Mouse (Mus musculus): ENCODE results near the gene Anp32a. TPM values are rescaled to one million over a fixed set of nuclear protein-coding genes. Genes with fewer than 3 reads are reported as not detected.

Gene Anp32a
- polyA plus RNA-seq, 1 experiment from 2014 or later = 130 TPM

DNA sequence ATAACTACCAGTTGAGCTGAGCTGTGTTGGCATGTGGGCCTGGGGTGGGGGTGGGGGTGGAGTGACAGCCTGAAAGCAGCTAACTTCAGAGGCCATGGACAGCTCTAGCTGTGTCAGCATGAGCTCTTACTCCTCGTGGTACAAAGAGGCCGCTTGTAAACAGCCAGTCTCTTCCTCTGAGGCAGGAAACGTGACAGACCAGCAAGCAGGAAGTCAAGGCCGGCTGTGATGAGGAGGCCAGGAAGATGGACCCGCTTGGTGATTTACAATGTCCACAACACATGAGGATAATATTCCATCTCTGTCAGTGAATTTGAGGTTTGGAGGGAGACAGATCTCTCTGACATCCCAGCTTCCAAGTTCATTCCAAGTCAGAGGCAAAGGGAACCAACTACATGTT is 84.2 kb downstream of the Anp32a start:
- no peak overlapping the region for H3K4me3 ChIP-seq
- 71% methylated on average over 5 of the region's 5 CpGs for WGBS
- no peak overlapping the region for H3K27ac ChIP-seq (replicated peaks)
- H3K4me1 ChIP-seq (replicated peaks) = peaks cover 13% of the 10 kb centered on the region
- H3K9ac ChIP-seq = no peak overlapping the region
- peaks cover 86% of the 10 kb centered on the region for H3K36me3 ChIP-seq
- no peaks in the 10 kb centered on the region for H3K9me3 ChIP-seq
- H3K27me3 ChIP-seq = no peaks in the 10 kb centered on the region
- no peak for ATAC-seq (ENCODE audit: low read depth)
- H3K4me2 ChIP-seq = no peak overlapping the region

DNA sequence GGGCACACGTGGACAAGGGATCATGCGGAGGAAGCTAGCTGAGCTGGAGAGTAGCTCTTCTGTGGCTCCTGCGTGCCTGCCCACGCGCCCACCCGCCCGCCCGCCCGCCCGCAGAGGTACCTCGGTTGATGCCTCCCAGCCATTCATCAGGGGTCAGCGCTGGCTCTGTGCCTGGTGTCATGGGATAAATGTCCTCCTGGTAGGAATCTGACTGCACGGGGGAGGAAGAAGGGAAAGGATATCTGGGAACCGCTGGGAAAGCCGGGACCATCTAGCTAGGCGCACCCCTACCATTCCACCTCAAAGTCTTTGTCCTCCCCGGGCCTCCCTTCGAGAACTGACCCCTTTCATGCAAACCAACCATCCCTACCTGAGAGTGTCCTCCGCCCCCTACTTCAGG is 84.9 kb downstream of the Anp32a start:
- WGBS = 91% methylated on average over 19 of the region's 19 CpGs
- Histone ChIP-seq H3K36me3 (peaks cover 86% of the 10 kb centered on the region), H3K9me3 (no peaks in the 10 kb centered on the region), H3K4me3 (no peak overlapping the region), H3K4me2 (no peak overlapping the region), H3K27me3 (no peaks in the 10 kb centered on the region), H3K4me1 (replicated peaks) (peaks cover 6% of the 10 kb centered on the region), H3K27ac (replicated peaks) (no peak overlapping the region), H3K9ac (no peak overlapping the region)
- ATAC-seq (ENCODE audit: low read depth) = no peak

DNA sequence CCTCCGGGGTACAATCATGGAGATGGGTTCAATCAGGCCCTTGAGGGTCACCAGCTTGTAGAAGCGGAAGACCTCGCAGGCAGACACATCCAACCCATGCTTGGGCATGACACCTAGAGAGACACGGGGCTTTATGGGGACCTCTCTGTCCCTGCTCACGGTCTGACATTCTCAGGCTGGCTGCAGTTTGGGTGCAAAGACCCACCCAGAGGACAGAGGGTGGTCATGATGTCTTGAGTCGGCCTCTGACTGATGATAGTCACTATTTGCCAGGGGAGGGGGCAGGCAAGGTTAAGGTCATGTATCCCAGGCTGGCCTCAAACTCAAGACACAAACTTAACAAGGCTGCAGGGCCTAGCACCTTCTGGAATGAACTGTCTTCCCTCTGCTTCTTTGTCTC is 85.4 kb downstream of the Anp32a start:
- no peak overlapping the region for H3K27ac ChIP-seq (replicated peaks)

DNA sequence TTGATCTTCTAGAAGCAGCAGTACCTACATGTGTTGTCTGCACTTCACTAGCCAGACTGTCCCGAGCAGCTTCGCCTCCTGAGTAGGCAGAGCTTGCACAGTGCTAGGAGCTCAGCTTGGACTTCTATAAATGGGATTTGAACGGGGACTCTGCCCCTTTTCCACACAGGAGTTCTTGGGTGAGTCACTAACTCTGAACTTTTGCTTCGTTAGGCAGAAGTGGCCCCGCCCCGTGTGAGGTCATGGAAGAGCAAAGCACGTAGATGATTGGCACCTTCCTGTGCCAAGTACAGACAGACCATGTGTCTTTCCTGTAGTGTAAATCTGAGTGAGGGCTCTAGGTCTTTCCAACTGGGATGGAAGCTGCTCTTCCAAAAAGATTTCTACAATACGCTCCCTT is 85.9 kb downstream of the Anp32a start:
- 92% methylated on average over 8 of the region's 8 CpGs for WGBS
- Histone ChIP-seq H3K9ac (no peak overlapping the region), H3K36me3 (peaks cover 93% of the 10 kb centered on the region), H3K4me1 (replicated peaks) (no peaks in the 10 kb centered on the region), H3K27ac (replicated peaks) (no peak overlapping the region), H3K4me2 (no peak overlapping the region), H3K9me3 (no peaks in the 10 kb centered on the region), H3K4me3 (no peak overlapping the region), H3K27me3 (no peaks in the 10 kb centered on the region)
- ATAC-seq (ENCODE audit: low read depth) = no peak

More for the DNA sequence above, 85.4 kb downstream of the Anp32a start:
- 92% methylated on average over 6 of the region's 6 CpGs for WGBS
- no peak overlapping the region for H3K4me2 ChIP-seq
- H3K27me3 ChIP-seq = no peaks in the 10 kb centered on the region
- H3K9ac ChIP-seq = no peak overlapping the region
- ATAC-seq (ENCODE audit: low read depth) = no peak
- H3K9me3 ChIP-seq = no peaks in the 10 kb centered on the region
- H3K4me1 ChIP-seq (replicated peaks) = 0 out of 2 replicates have a peak, but pooled peaks cover under 1% of the 10 kb centered on the region
- peaks cover 90% of the 10 kb centered on the region for H3K36me3 ChIP-seq
- H3K4me3 ChIP-seq = no peak overlapping the region

Other genes with a start within 250 kb of the Anp32a start
- 17.3 and 20.7 TPM in 2 replicates for gene Glce, start 218.6 kb upstream of the Anp32a start, polyA plus RNA-seq (2015; fragmentation: Nextera tagmentation; extraction: Ambion mirVana)
- not detected in 2 replicates for gene Spesp1, start 59.1 kb upstream of the Anp32a start, polyA plus RNA-seq (2015; fragmentation: Nextera tagmentation; extraction: Ambion mirVana)
- 41.5 and 43.8 TPM in 2 replicates for gene Coro2b, start 195.8 kb downstream of the Anp32a start, polyA plus RNA-seq (2015; fragmentation: Nextera tagmentation; extraction: Ambion mirVana)